Mouse (Mus musculus) regulatory T cell (primary cell): ENCODE data around the gene Lef1.

Experiments
- in situ Hi-C: fragments of 300-600 bp; cut with MboI, MseI; formaldehyde crosslinking; loops from one replicate; pipeline ENCODE4 v1.15.1; 2025; ENCODE audit warnings: high pct_unique_total_duplicates

Gene Lef1

GRCm38 (mm10) chr3:131182158-131182557 lies 71.9 kb downstream of the Lef1 start:
- in situ Hi-C loops = loop anchor here (25.0 kb wide), 1 partner anchor 1120 kb away; the partner anchor contains the start of gene Sec24b

GRCm38 (mm10) chr3:131186193-131186592 lies 75.9 kb downstream of the Lef1 start:
- in situ Hi-C loops = loop anchor here (25.0 kb wide), 1 partner anchor 1124 kb away; the partner anchor contains the start of gene Sec24b

GRCm38 (mm10) chr3:131190239-131190638 lies 80.0 kb downstream of the Lef1 start:
- in situ Hi-C loops = loop anchor here (25.0 kb wide), 1 partner anchor 1128 kb away; the partner anchor contains the start of gene Sec24b

GRCm38 (mm10) chr3:131190671-131191367 lies 80.5 kb downstream of the Lef1 start:
- in situ Hi-C loops = loop anchor here (25.0 kb wide), 1 partner anchor 1129 kb away; the partner anchor contains the start of gene Sec24b

GRCm38 (mm10) chr3:131191454-131191853 lies 81.2 kb downstream of the Lef1 start:
- in situ Hi-C loops = loop anchor here (25.0 kb wide), 1 partner anchor 1129 kb away; the partner anchor contains the start of gene Sec24b

- in situ Hi-C loops = loop anchor here (25.0 kb wide), 1 partner anchor 1134 kb away; the partner anchor contains the start of gene Sec24b
Observed at GRCm38 (mm10) chr3:131196050-131196449, 85.8 kb downstream of the Lef1 start.

GRCm38 (mm10) chr3:131196507-131197019 lies 86.3 kb downstream of the Lef1 start:
- in situ Hi-C loops = loop anchor here (25.0 kb wide), 1 partner anchor 1134 kb away; the partner anchor contains the start of gene Sec24b

- in situ Hi-C loops = loop anchor here (25.0 kb wide), 1 partner anchor 1137 kb away; the partner anchor contains the start of gene Sec24b
Observed at GRCm38 (mm10) chr3:131198991-131199390, 88.7 kb downstream of the Lef1 start.

GRCm38 (mm10) chr3:131199590-131200288 lies 89.5 kb downstream of the Lef1 start:
- in situ Hi-C loops = loop anchor here (25.0 kb wide), 1 partner anchor 1137 kb away; the partner anchor contains the start of gene Sec24b

GRCm38 (mm10) chr3:131202311-131202710 lies 92.0 kb downstream of the Lef1 start:
- in situ Hi-C loops = no loop called here

- in situ Hi-C loops = loop anchor here (5.0 kb wide), 1 partner anchor 96 kb away; the partner anchor contains the start of gene Lef1
Observed at GRCm38 (mm10) chr3:131207846-131208245, 97.6 kb downstream of the Lef1 start.

- in situ Hi-C loops = loop anchor here (5.0 kb wide), 1 partner anchor 96 kb away; the partner anchor contains the start of gene Lef1
Observed at GRCm38 (mm10) chr3:131208265-131208891, 98.1 kb downstream of the Lef1 start.

- in situ Hi-C loops = no loop called here
Observed at GRCm38 (mm10) chr3:131212200-131212599, 101.9 kb downstream of the Lef1 start.

- in situ Hi-C loops = no loop called here
Observed at GRCm38 (mm10) chr3:131214060-131214658, 103.9 kb downstream of the Lef1 start.

- in situ Hi-C loops = no loop called here
Observed at GRCm38 (mm10) chr3:131214841-131215240, 104.6 kb downstream of the Lef1 start.

- in situ Hi-C loops = no loop called here
Observed at GRCm38 (mm10) chr3:131218636-131219390, 108.5 kb downstream of the Lef1 start.

GRCm38 (mm10) chr3:131228083-131228482 lies 117.8 kb downstream of the Lef1 start:
- in situ Hi-C loops = no loop called here

GRCm38 (mm10) chr3:131237061-131237460 lies 126.8 kb downstream of the Lef1 start:
- in situ Hi-C loops = loop anchor here (5.0 kb wide), 1 partner anchor 480 kb away; no protein-coding TSS in a partner anchor

GRCm38 (mm10) chr3:131237785-131238633 lies 127.7 kb downstream of the Lef1 start:
- in situ Hi-C loops = loop anchor here (5.0 kb wide), 1 partner anchor 481 kb away; no protein-coding TSS in a partner anchor
